Mouse (Mus musculus) midbrain, embryonic 15.5 days (tissue): ENCODE measurements around the gene Aldh3b3. TPM values are rescaled to one million over a fixed set of nuclear protein-coding genes. Genes with fewer than 3 reads are reported as not detected.
"Not testable (repeated sequence)": the region's sequence is repeated elsewhere in the genome, so short reads cannot be mapped to it uniquely, and the experiment has no call there.

Experiments used
- ATAC-seq: fragments of 200-750 bp; cut with Nextera tagmentation; replicated peaks from 2 replicates; pipeline ENCODE4 v1.8.0; 2017; ENCODE audit warnings: moderate TSS enrichment
- H3K27ac ChIP-seq: fragments of 300-500 bp; sonication (generic); 2 replicates; pipeline ENCODE4 v1.5.1; 2015; ENCODE audit warnings: mild to moderate bottlenecking, inconsistent platforms
- H3K27me3 ChIP-seq: fragments of 300-500 bp; sonication (generic); replicated peaks from 2 replicates; pipeline ENCODE4 v1.6.1; 2015; ENCODE audit warnings: inconsistent platforms
- H3K36me3 ChIP-seq: fragments of 300-500 bp; sonication (generic); replicated peaks from 2 replicates; pipeline ENCODE4 v1.6.1; 2015; ENCODE audit warnings: inconsistent platforms
- H3K4me1 ChIP-seq: fragments of 300-500 bp; sonication (generic); 2 replicates; pipeline ENCODE4 v1.6.1; 2015; ENCODE audit warnings: inconsistent platforms
- H3K4me2 ChIP-seq: fragments of 300-500 bp; sonication (generic); 2 replicates; pipeline ENCODE4 v1.6.1; 2015; ENCODE audit warnings: inconsistent platforms, mild to moderate bottlenecking, moderate library complexity
- H3K4me3 ChIP-seq: fragments of 300-500 bp; sonication (generic); 2 replicates; pipeline ENCODE4 v1.5.1; 2015; ENCODE audit warnings: mild to moderate bottlenecking, inconsistent platforms
- H3K9ac ChIP-seq: fragments of 300-500 bp; sonication (generic); 2 replicates; pipeline ENCODE4 v1.6.1; 2015; ENCODE audit warnings: mild to moderate bottlenecking, inconsistent platforms
- H3K9me3 ChIP-seq: fragments of 300-500 bp; sonication (generic); 2 replicates; pipeline ENCODE4 v1.6.1; 2016; ENCODE audit warnings: inconsistent platforms
- WGBS: fragments of 180-500 bp; shearing (Covaris S2); methylation state at CpG from one replicate; pipeline ENCODE4 v1.1.7; 2015; ENCODE audit warnings: mixed read lengths; 5-methylcytosine and 5-hydroxymethylcytosine counted together
- polyA plus RNA-seq: library from polyadenylated mRNA; unstranded; fragments of >200 nt; fragmentation: Nextera tagmentation; extraction: Ambion mirVana; gene quantifications from 2 replicates; pipeline ENCODE4 v1.2.1, GENCODE M21; 2015

Gene Aldh3b3
- polyA plus RNA-seq, 1 experiment from 2014 or later, result not detected

DNA sequence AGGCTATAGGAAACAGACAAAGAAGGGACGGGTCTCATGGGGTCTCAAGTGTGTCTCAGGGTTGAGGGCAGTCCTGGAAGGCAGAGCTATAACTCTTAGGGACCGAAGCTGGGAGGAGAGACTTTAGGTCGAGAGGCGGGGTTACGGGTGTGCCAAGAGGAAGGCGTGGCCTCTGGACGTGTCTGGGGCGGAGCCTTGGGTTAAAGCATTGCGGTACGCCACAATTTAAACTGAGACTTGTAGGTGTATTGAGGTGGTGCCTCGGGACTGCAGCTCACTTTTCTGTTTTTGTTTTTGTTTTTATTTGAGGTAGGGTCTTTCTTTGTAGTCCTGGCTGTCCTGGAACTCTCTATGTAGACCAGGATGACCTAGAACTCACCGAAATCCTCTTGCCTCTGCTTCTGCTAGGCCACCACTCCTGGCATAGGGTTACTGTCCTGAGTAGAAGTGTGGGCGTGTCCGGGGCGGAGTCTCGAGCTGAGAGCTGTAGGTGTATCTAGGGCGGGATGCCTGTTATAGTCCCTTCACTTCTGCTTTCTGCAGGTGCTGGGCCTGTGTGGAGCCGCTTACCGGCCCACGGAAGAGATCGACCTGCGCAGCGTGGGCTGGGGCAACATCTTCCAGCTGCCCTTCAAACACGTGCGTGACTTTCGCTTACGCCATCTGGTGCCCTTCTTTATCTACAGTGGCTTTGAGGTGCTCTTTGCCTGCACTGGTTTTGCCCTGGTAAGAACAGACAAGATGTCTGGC lies 15.3 kb upstream of the Aldh3b3 start:
- H3K27ac ChIP-seq, result no peak overlapping the region
- no peaks in the 10 kb centered on the region for H3K4me1 ChIP-seq
- H3K9me3 ChIP-seq, result no peaks in the 10 kb centered on the region
- H3K4me2 ChIP-seq, result peak overlapping the region; percentile 3; the same call in 1 of the 2 replicates
- WGBS, result 26% methylated on average over 27 of the region's 27 CpGs
- no peak for ATAC-seq
- H3K4me3 ChIP-seq, result no peak overlapping the region
- 0 out of 2 replicates have a peak, but pooled peaks cover 3% of the 10 kb centered on the region for H3K27me3 ChIP-seq
- H3K36me3 ChIP-seq, result no peaks in the 10 kb centered on the region
- no peak overlapping the region for H3K9ac ChIP-seq

DNA sequence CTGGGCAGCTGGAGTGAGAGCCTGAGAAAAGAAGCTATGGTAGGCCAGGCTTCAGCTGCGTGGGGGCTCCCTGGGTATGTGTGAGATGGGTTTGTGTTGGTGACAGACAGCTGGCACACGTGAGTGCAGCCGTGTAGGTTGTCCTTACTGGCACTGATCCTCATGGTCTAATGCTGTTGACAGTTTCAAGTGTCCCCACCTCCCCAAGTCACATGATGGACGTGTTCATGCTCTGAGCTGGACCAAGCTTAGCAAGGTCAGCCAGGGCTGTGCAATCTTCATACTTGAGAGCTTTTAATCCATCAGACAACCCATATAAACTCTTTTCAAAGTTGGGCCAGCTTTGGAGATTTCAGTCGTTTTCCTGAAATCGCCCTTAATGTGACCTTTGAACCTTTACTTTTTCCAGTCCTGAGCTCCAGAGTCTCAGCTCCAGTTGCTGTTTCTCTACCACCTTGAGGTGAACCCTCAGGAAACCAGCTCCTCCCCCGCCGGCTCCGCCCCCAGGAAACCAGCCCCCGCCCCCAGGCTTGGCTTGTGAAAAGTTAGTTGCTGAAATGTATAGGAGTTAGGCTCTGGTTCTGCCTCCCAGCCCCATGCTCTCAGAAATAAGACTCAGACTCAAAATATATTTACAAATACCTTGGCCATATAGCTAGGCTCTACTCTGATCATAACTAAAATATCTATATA lies 12.4 kb upstream of the Aldh3b3 start:
- no peaks in the 10 kb centered on the region for H3K9me3 ChIP-seq
- 37% methylated on average over 10 of the region's 10 CpGs for WGBS
- H3K27ac ChIP-seq, result no peak overlapping the region
- H3K27me3 ChIP-seq, result 0 out of 2 replicates have a peak, but pooled peaks cover 3% of the 10 kb centered on the region
- no peak overlapping the region for H3K4me3 ChIP-seq
- no peak overlapping the region for H3K9ac ChIP-seq
- H3K36me3 ChIP-seq, result no peaks in the 10 kb centered on the region
- no peak overlapping the region for H3K4me2 ChIP-seq
- no peaks in the 10 kb centered on the region for H3K4me1 ChIP-seq
- no peak for ATAC-seq

DNA sequence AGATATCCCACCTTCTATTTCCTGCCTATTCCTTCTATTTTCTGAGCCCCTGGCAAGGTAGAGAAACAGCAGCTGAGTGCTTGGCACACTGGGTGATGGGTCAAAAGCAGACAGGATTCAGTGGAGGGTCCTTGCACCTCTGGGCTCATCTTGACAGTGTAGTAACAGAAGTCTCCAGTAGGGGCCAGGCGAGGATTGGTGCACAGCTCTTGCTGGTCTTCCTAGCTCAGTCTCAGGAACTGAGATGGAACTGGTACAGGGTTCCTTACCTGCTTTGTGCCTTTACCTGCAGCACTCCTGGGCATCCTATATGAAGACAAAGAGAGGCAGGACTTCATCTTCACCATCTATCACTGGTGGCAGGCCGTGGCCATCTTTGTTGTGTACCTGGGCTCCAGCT lies 11.7 kb upstream of the Aldh3b3 start:
- no peak overlapping the region for H3K27ac ChIP-seq
- 0 out of 2 replicates have a peak, but pooled peaks cover 3% of the 10 kb centered on the region for H3K27me3 ChIP-seq
- no peak overlapping the region for H3K4me2 ChIP-seq
- 24% methylated on average over 2 of the region's 2 CpGs for WGBS
- no peaks in the 10 kb centered on the region for H3K9me3 ChIP-seq
- ATAC-seq, result peak; percentile 72; the same call in 1 of the 2 replicates
- no peak overlapping the region for H3K4me3 ChIP-seq
- no peak overlapping the region for H3K9ac ChIP-seq
- no peaks in the 10 kb centered on the region for H3K4me1 ChIP-seq
- H3K36me3 ChIP-seq, result no peaks in the 10 kb centered on the region

DNA sequence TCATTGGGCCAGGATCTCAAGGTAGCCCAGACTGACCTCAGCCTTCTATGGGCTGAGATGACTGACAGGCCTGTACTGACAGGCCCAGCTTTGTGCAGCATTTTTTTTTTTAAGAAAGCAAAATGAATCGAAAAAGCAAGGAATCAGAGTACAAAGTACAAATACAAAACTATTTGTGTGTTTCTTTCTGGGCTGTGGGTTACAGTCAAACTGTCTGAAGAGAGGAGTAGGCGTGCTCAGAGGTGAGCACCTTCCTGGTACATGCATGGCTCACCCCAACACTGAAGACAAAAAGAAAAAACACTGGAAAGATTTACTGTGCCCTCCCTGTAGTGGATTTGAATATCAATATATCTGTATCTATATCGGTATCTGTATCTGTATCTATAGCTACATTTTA lies 10.6 kb upstream of the Aldh3b3 start:
- 72% methylated on average over 3 of the region's 3 CpGs for WGBS
- no peak overlapping the region for H3K27ac ChIP-seq
- H3K9me3 ChIP-seq, result no peaks in the 10 kb centered on the region
- H3K4me1 ChIP-seq, result no peaks in the 10 kb centered on the region
- no peak overlapping the region for H3K4me3 ChIP-seq
- no peak overlapping the region for H3K9ac ChIP-seq
- H3K36me3 ChIP-seq, result no peaks in the 10 kb centered on the region
- H3K27me3 ChIP-seq, result 0 out of 2 replicates have a peak, but pooled peaks cover 3% of the 10 kb centered on the region
- H3K4me2 ChIP-seq, result no peak overlapping the region
- ATAC-seq, result no peak

DNA sequence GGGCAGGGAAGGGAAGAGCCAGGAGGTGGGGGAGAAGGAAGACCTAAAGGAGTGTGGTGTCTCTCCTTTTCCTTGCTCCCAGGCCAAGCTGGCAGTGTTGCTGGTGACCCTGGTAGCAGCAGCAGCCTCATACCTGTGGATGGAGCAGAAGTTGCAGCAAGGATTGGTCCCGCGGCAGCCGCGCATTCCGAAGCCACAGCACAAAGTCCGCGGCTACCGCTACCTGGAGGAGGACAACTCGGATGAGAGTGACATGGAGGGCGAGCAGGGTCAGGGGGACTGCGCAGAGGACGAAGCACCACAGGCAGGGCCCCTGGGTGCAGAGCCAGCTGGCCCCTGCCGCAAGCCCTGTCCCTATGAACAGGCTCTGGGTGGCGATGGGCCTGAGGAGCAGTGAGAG lies 9.9 kb upstream of the Aldh3b3 start:
- H3K27ac ChIP-seq, result no peak overlapping the region
- H3K9ac ChIP-seq, result no peak overlapping the region
- H3K4me3 ChIP-seq, result no peak overlapping the region
- 0 out of 2 replicates have a peak, but pooled peaks cover 3% of the 10 kb centered on the region for H3K27me3 ChIP-seq
- no peak overlapping the region for H3K4me2 ChIP-seq
- no peaks in the 10 kb centered on the region for H3K36me3 ChIP-seq
- no peaks in the 10 kb centered on the region for H3K4me1 ChIP-seq
- H3K9me3 ChIP-seq, result no peaks in the 10 kb centered on the region
- WGBS, result 75% methylated on average over 14 of the region's 14 CpGs
- no peak for ATAC-seq

DNA sequence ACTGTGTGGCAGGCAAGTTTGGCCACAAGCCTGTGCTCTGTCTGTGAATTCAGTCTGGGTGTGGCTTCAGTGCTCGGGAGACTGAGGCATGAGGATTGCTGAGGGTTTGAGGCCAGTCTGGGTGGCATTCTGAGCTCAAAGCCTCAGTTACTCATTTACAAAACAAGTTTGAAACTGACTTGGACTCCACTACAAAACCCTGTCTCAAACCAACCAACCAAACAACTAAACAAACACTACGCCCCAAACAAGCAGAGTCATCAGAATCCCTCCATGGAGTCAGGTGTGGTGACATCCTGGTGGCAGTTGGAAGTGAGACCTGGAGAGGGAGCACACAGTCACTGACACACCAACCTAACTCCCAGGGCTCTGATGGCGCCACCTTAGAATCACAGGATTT lies 8.1 kb upstream of the Aldh3b3 start:
- Histone ChIP-seq H3K4me1 (no peaks in the 10 kb centered on the region), H3K27ac (no peak overlapping the region), H3K4me3 (no peak overlapping the region), H3K9me3 (no peaks in the 10 kb centered on the region), H3K36me3 (no peaks in the 10 kb centered on the region), H3K4me2 (no peak overlapping the region), H3K27me3 (no peaks in the 10 kb centered on the region), H3K9ac (no peak overlapping the region)
- ATAC-seq, result no peak
- WGBS, result 88% methylated on average over 3 of the region's 3 CpGs

DNA sequence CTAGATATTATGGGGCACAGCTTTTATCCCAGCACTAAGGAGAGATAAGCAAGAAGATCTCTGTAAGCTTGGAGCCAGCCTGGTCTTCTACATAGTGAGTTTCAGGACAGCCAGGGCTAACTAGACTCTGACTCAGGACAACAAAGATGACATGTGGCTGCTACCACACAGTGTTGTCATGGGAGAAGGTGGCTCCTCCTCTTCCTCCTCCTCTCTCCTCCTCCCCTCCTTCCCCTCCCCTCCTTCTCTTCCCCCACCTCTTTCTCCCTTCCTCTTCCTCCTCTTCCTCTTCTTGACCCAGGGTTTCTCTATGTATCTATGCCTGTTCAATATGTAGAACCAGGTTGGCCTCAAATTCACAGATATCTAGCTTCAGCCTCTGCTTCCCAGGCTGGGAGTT lies 7.0 kb upstream of the Aldh3b3 start:
- H3K36me3 ChIP-seq, result no peaks in the 10 kb centered on the region
- H3K27ac ChIP-seq, result no peak overlapping the region
- H3K9me3 ChIP-seq, result no peaks in the 10 kb centered on the region
- ATAC-seq, result no peak
- H3K4me3 ChIP-seq, result no peak overlapping the region
- H3K4me2 ChIP-seq, result no peak overlapping the region
- no peaks in the 10 kb centered on the region for H3K27me3 ChIP-seq
- no peaks in the 10 kb centered on the region for H3K4me1 ChIP-seq
- H3K9ac ChIP-seq, result no peak overlapping the region

DNA sequence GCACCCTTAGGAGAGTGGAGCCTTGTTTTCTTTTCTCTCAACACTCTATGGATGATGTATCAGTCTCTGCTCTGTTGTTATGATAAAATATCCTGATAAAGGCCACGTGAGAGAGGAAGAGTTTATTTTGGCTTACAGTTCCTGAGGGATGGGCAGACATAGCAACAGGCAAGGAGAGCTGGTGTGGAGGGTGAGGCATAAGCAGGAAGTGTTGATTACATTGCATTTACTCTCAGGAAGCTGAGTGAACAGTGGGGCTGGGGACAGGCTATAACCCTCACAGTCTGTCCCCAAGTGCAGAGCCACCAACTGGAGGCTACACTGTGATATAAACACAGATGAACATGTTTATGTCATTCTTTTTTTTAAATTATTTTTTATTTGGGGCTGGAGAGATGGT lies 6.3 kb upstream of the Aldh3b3 start:
- ATAC-seq, result no peak

DNA sequence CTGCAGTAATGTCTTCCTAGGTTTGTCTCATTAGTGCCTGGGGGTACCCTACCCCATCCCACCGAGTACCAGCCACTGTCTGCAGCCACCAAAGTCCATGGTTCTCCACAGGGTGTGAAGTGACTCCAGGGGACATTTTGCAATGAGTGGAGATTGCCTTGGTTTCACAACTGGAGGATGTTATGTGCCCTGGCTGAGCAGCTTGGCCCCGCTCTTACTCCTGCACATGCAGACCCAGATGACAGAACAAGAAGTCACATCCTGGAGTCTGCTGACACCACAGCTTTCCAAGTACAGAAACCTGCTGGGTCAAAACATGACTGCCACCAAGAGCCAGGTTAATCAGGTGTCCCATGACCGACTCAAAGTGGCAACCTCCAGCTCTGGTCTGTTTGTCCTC lies 3.4 kb upstream of the Aldh3b3 start:
- Histone ChIP-seq H3K36me3 (no peaks in the 10 kb centered on the region), H3K27ac (no peak overlapping the region), H3K9ac (no peak overlapping the region), H3K4me3 (no peak overlapping the region), H3K9me3 (no peaks in the 10 kb centered on the region), H3K4me1 (no peaks in the 10 kb centered on the region), H3K27me3 (no peaks in the 10 kb centered on the region), H3K4me2 (no peak overlapping the region)
- WGBS, result 81% methylated on average over 3 of the region's 3 CpGs
- ATAC-seq, result no peak

More for the DNA sequence above, 6.3 kb upstream of the Aldh3b3 start:
- no peak overlapping the region for H3K4me2 ChIP-seq
- no peak overlapping the region for H3K4me3 ChIP-seq
- 36% methylated on average over 1 of the region's 1 CpGs for WGBS
- no peaks in the 10 kb centered on the region for H3K4me1 ChIP-seq
- H3K27me3 ChIP-seq, result no peaks in the 10 kb centered on the region
- H3K36me3 ChIP-seq, result no peaks in the 10 kb centered on the region
- no peak overlapping the region for H3K9ac ChIP-seq
- no peak overlapping the region for H3K27ac ChIP-seq
- no peaks in the 10 kb centered on the region for H3K9me3 ChIP-seq

DNA sequence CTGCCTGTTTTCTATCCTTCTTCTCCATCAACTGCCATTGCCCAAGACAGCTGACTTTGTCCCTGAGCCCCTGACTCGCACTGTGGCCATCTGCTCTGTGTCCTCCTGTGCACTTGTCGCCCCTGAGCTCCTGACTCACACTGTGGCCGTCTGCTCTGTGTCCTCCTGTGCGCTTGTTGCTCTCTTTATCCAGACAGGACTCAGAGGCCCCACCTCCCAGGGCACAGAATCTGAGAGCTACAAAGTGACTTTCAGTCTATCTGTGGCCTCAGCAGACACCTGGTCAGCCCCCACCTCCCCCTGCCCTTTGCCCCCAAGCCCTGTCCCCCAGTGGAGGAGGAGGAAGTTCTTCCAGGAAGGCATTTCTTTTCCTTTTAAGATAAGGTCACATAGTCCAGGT lies 2.6 kb upstream of the Aldh3b3 start:
- Histone ChIP-seq H3K36me3 (no peaks in the 10 kb centered on the region), H3K9me3 (no peaks in the 10 kb centered on the region), H3K4me2 (no peak overlapping the region), H3K27me3 (no peaks in the 10 kb centered on the region), H3K9ac (no peak overlapping the region), H3K4me1 (no peaks in the 10 kb centered on the region), H3K27ac (no peak overlapping the region), H3K4me3 (no peak overlapping the region)
- no peak for ATAC-seq
- 58% methylated on average over 4 of the region's 4 CpGs for WGBS

DNA sequence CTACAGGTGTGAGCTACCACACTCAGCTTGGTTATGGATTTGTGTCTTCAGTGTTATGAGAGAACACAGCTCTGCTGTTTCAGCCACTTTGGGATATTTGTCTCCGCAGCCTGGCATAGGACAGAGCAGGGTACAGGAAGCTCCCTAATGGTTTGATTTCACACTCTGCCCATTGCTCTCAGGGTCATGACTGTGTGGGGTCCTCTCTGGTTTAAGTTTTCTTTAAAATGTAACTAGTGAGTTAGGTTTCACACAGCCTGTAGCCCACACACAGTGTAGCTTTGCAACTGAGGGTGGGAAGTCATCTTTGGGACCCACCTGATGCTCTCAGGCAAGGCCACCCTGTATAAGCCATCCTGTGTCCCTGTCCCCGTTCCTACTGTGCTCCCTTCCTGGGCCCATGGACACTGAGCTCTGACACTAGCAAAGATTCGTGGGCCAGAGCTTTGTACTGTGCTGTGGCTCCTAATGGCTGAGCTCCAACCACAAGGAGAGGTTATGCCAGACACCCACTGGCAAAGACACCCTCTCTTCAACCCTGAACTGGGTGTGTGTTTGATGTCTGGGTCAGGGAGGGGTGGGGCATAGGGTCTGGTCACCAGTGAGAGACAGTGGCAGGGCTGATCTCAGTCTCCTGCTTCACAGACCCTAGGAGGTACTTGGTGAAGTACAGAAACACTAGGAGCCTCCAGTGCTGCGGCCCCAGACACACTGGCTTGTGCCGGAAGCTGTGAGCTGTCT lies 979 bp upstream of the Aldh3b3 start:
- not testable (repeated sequence) for H3K9ac ChIP-seq, H3K9me3 ChIP-seq, H3K4me1 ChIP-seq, H3K36me3 ChIP-seq, H3K27ac ChIP-seq, ATAC-seq, H3K27me3 ChIP-seq, H3K4me2 ChIP-seq, H3K4me3 ChIP-seq
- 74% methylated on average over 5 of the region's 5 CpGs for WGBS

DNA sequence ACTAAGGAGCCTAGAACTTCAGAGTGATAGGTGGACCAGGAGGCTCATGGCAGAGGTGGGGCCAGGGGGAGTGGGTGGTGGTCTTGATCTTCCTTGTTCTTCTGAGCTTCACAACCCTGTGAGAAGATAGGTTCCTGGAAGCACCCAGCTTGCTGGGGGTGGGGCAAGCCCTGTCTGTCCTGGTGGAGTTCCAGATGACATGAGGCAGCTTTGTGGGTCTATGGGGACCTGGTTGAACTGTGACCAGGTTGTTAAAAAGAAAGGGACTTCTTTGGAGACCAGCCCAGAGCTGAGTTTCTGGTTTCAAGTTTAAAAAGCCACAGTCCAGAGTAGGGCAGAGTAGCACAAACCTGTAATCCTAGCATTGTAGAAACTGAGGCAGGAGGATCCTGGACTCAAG lies 585 bp downstream of the Aldh3b3 start:
- Histone ChIP-seq H3K4me2 (no peak overlapping the region), H3K36me3 (no peaks in the 10 kb centered on the region), H3K27ac (no peak overlapping the region), H3K9me3 (no peaks in the 10 kb centered on the region), H3K4me3 (no peak overlapping the region), H3K4me1 (no peaks in the 10 kb centered on the region), H3K9ac (no peak overlapping the region), H3K27me3 (no peaks in the 10 kb centered on the region)
- ATAC-seq, result no peak
